In genomic region chr12:70129105-70129504, GRCm38 (mm10) we compare ENCODE assay signal across 14 mouse cellular contexts. TPM values are rescaled to one million over a fixed set of nuclear protein-coding genes. Genes with fewer than 3 reads are reported as not detected.
A peak's percentile ranks its signal among the peaks of the same experiment; 100 is the strongest.
DNase-seq lines count a peak whose midpoint lies in the region; ATAC-seq and TF ChIP-seq lines count a peak whose summit lies in the region.
"Had no signal": no experiment of that assay in that cellular context is flagged by ENCODE, and none has a peak within 500 bp of the region (broad histone marks: within the 10 kb centered on the region; RNA-seq: fewer than 3 reads in every experiment).

No protein-coding gene starts in this region.

- peak; percentile 28 for TF ChIP-seq CTCF in hindbrain, postnatal 0 days (IDR thresholded peaks at IDR 0.05; ENCODE audit: low read depth)

- H3K27ac ChIP-seq in hindbrain, postnatal 0 days = no peak overlapping the region
- H3K27ac ChIP-seq in hindbrain, embryonic 14.5 days = no peak overlapping the region
- H3K27ac ChIP-seq: limb, embryonic 12.5 days had no signal

- H3K36me3 ChIP-seq in hindbrain, postnatal 0 days (ENCODE audit: insufficient read depth, low read length) = no peaks in the 10 kb centered on the region
- no peaks in the 10 kb centered on the region for H3K36me3 ChIP-seq in hindbrain, embryonic 14.5 days (replicated peaks; ENCODE audit: control insufficient read depth, insufficient read depth)
- H3K36me3 ChIP-seq: limb, embryonic 12.5 days had no signal

- no peak overlapping the region for H3K9ac ChIP-seq in hindbrain, postnatal 0 days (replicated peaks; ENCODE audit: low read length)
- no peak overlapping the region for H3K9ac ChIP-seq in hindbrain, embryonic 14.5 days
- H3K9ac ChIP-seq: limb, embryonic 12.5 days had no signal

- no peaks in the 10 kb centered on the region for H3K9me3 ChIP-seq in hindbrain, postnatal 0 days (ENCODE audit: low read length)
- no peaks in the 10 kb centered on the region for H3K9me3 ChIP-seq in hindbrain, embryonic 14.5 days (ENCODE audit: control insufficient read depth, low read length)
- H3K9me3 ChIP-seq: limb, embryonic 12.5 days had no signal

- DNase-seq in hindbrain, postnatal 0 days (ENCODE audit: low spot score) = no peak
- DNase-seq in hindbrain, embryonic 14.5 days (ENCODE audit: low spot score) = no peak
- DNase-seq in spleen, postnatal 36 days (ENCODE audit: low spot score in 2 of 2) = peak; percentile 31 to 50
- no peak for DNase-seq in spleen, adult 18-20 months
- DNase-seq in thymus, postnatal 4 days = peak; percentile 52
- DNase-seq in right cerebral cortex, postnatal 14 days = no peak
- no peak for DNase-seq in layer of hippocampus, postnatal 10 days (ENCODE audit: low spot score in 2 of 2)
- DNase-seq: adrenal gland, postnatal 36 days; cerebellum, postnatal 36 days had no signal

- H3K27me3 ChIP-seq in hindbrain, postnatal 0 days (ENCODE audit: insufficient read depth, low read length) = no peaks in the 10 kb centered on the region
- H3K27me3 ChIP-seq in hindbrain, embryonic 14.5 days (ENCODE audit: control insufficient read depth, insufficient read depth, low read length) = no peaks in the 10 kb centered on the region
- H3K27me3 ChIP-seq: limb, embryonic 12.5 days had no signal

- 51% methylated on average over 5 of the region's 5 CpGs for WGBS in hindbrain, postnatal 0 days
- WGBS in hindbrain, embryonic 14.5 days = 59% methylated on average over 5 of the region's 5 CpGs

- no peak overlapping the region for H3K4me3 ChIP-seq in hindbrain, postnatal 0 days (ENCODE audit: low read length)
- no peak overlapping the region for H3K4me3 ChIP-seq in hindbrain, embryonic 14.5 days (replicated peaks; ENCODE audit: low read length)
- H3K4me3 ChIP-seq: limb, embryonic 12.5 days had no signal

- no peak for ATAC-seq in hindbrain, postnatal 0 days
- ATAC-seq in hindbrain, embryonic 14.5 days (ENCODE audit: low FRiP score) = no peak
- ATAC-seq in hematopoietic stem cell, adult 5-6 weeks (replicated peaks in 1 of 2; ENCODE audit: insufficient read depth in 1 of 2, low FRiP score in 2 of 2, low TSS enrichment in 1 of 2, low read depth in 1 of 2, poor library complexity in 2 of 2, severe bottlenecking in 2 of 2) = peak; percentile 84 to 89
- ATAC-seq: forebrain, embryonic 14.5 days; midbrain, embryonic 16.5 days had no signal

- H3K4me2 ChIP-seq in hindbrain, postnatal 0 days (ENCODE audit: low read depth, low read length) = no peak overlapping the region
- no peak overlapping the region for H3K4me2 ChIP-seq in hindbrain, embryonic 14.5 days (replicated peaks)
- H3K4me2 ChIP-seq: heart, embryonic 11.5 days; limb, embryonic 12.5 days had no signal

- 0 out of 2 replicates have a peak, but pooled peaks cover 3% of the 10 kb centered on the region for H3K4me1 ChIP-seq in hindbrain, postnatal 0 days (ENCODE audit: insufficient read depth, low read length)
- H3K4me1 ChIP-seq in hindbrain, embryonic 14.5 days (replicated peaks; ENCODE audit: control insufficient read depth, insufficient read depth, low read length) = peaks cover 6% of the 10 kb centered on the region; the same call in 1 of the 2 replicates
- H3K4me1 ChIP-seq: limb, embryonic 12.5 days had no signal

RNA-seq across cellular contexts. Expression of gene Nin, which starts 15.6 kb away (rescaled TPM):
- total RNA-seq in hindbrain, postnatal 0 days (2014; rRNA removed) = 18.9 and 24.2 TPM in 2 replicates
- 6.1 and 6.2 TPM in 2 replicates for polyA plus RNA-seq in hindbrain, postnatal 0 days (2015; fragmentation: Nextera tagmentation; extraction: Ambion mirVana)
- 12.6 and 12.8 TPM in 2 replicates for polyA plus RNA-seq in hindbrain, embryonic 14.5 days (2014; fragmentation: Nextera tagmentation; extraction: Ambion mirVana)
- 51.4 and 90.5 TPM in 2 replicates for total RNA-seq in hematopoietic stem cell, adult 5-6 weeks (2017)
- 10 to 100 TPM; 59.8 to 85.9 TPM for total RNA-seq in layer of hippocampus, postnatal 10 days (2021)

RNA-seq across cellular contexts. Expression of gene Abhd12b, which starts 24.8 kb away (rescaled TPM):
- 0.14 TPM in 1 of 2 replicates, not detected in the other for total RNA-seq in hindbrain, postnatal 0 days (2014; rRNA removed)
- not detected in 2 replicates for polyA plus RNA-seq in hindbrain, postnatal 0 days (2015; fragmentation: Nextera tagmentation; extraction: Ambion mirVana)
- 0.23 TPM in 1 of 2 replicates, not detected in the other for polyA plus RNA-seq in hindbrain, embryonic 14.5 days (2014; fragmentation: Nextera tagmentation; extraction: Ambion mirVana)
- not detected in 2 replicates for total RNA-seq in hematopoietic stem cell, adult 5-6 weeks (2017)
- under 1 TPM; 0.34 to 0.40 TPM for total RNA-seq in layer of hippocampus, postnatal 10 days (2021)
- total RNA-seq: adrenal gland, postnatal 36 days had no signal
- polyA plus RNA-seq: forebrain, embryonic 14.5 days; heart, embryonic 11.5 days; limb, embryonic 12.5 days had no signal

Comparison
In these comparisons a context has a peak if more than half of its experiments do, and no peak if none do; other contexts are left out.
1. DNase-seq: peak in spleen, postnatal 36 days (2 of 2) and thymus, postnatal 4 days (single experiment); none in hindbrain, postnatal 0 days (single experiment), hindbrain, embryonic 14.5 days (single experiment), spleen, adult 18-20 months (0 of 2), right cerebral cortex, postnatal 14 days (single experiment) and layer of hippocampus, postnatal 10 days (0 of 2).
2. ATAC-seq: peak in hematopoietic stem cell, adult 5-6 weeks (2 of 2); none in hindbrain, postnatal 0 days (single experiment) and hindbrain, embryonic 14.5 days (single experiment).